Mouse (Mus musculus) thymus, postnatal 10 days (tissue): ENCODE results near the gene Mypn.

Source experiments
- DNase-seq, 2 experiments: peaks; one replicate each; pipeline ENCODE4 v3.0.0; 2021; ENCODE audit warnings: low spot score in 2 of 2

The Mypn gene

DNA sequence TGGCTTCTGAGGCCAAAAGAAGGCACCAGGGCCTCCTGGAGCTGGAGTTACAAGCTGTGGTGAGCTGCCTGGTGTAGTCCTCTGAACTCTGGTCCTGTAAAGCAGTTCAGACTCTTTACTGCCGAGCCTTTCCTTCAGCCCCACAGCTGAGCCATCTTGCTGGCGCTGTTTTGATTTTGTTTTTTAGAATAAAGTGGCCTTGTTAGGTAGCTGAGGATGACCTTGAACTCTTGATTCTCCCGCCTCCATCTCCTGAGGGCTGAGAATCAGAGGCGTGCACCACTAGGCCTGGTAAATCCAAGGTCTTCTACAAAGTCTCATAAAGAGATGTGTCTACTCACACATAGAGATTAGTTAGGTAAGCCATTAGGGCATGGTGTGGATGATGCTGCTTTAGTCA, 49.0 kb downstream of the Mypn start:
- no peak for DNase-seq

DNA sequence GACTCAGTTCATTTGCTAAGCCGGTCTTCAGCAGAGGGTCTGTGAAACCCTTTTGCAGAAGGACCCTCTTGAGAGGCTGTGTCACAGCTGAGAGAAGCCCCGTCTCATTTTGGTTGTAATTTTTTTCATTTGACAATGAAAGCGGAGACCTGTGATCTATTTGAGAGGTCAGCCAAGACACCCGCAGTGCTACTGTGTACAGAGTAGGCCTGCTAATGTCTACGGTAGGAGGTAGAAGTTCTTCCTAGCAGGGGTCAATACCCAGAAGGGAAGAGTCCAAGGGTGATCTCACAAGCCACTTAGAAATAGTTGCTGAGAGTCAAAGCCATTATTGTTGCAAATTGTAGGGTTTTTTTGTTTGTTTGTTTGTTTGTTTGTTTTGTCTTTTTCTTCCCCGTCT, 49.5 kb downstream of the Mypn start:
- no peak for DNase-seq

DNA sequence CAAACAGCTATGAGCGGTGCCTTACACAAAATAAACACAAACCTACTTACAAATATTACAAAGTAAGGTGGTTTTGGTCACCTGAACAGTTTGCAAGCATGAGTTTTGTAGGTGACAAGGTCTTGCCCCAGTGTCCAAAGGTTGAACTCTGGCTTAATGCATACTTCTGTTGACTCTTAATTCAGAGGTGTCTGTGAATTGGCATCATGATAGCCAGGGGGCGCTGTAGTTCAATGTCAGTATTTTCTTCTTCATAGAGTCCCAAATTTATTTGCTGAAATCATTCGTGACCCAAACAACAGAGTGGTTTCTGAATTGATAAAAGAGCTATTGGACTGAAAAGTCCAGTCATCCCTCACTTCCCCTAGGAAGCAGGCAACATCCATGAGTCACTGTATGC, 50.2 kb downstream of the Mypn start:
- DNase-seq, result peak; percentile 36 to 77

DNA sequence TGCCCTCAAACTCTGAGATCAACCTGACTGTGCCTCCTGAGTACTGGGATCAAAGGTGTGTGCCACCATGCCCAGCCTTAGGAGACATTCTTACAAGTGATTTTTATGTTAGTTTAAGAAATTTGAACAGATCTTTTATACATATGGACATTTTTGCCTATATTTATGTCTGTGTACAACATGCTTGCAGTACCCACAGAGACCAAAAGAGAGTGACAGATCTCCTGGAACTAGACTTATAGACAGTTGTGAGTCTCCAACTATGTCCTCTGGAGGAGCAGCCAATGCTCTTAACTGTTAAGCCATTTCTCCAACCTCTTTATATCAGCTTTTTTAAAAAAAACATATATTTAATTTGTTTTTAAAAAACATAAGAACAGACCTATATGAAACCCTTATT, 51.4 kb downstream of the Mypn start:
- DNase-seq, result no peak

DNA sequence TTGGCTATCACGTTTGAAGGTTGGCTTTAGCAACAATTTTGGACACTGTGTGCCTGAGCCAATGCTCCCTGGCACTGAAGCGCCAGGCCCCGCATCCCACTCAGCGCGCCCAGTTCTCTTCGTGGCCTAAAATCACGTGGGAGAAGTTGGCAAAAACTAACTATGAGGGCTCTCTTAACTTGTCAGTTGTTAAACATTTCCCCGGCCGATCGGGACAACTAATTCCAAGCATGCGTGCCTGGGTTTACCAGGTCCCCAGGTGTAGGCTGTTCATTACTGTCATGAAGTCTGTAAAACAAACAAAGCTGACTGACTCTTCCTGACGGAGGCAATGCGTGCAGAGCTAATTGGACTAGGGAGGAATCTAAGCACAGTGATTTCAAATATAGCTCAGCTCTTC, 61.1 kb downstream of the Mypn start:
- DNase-seq, result no peak

DNA sequence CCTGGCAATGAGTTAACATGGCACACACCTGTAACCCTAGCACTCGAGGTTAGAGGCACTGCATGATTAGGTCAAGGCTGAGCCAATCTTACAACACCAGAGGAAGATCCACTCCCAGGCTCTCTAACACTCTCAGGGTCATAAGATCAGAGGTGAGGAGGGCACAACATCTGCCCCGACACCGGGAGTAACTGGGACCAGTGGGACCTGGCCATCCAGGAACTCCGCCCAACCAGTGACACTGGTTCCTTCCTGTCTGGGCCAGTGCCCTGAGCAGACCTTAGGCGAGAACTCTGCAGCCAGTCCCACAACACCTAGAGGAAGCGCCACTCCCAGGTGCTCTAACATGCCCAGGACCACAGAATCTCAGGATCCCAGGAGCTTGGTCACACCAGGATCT, 67.3 kb downstream of the Mypn start:
- no peak for DNase-seq

DNA sequence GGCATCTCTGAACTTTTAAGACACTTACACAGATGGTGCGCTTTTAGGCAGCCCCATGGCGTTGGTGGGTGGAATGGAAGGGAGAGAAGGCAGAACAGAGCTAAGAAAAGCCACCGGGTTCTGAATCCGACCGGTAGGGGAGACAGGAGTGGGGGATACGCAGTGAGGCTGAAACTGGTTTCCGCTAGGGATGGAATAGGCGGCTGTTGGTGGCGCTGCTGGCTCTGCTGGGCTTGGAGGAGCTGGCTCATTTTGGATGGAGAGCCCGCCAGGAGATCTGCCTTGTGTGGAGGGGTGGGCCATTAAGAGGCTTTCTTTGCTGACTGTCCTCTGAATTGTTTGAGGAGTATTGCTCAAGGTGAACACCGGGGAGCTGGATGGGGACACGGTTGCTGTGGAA, 68.1 kb downstream of the Mypn start:
- no peak for DNase-seq

DNA sequence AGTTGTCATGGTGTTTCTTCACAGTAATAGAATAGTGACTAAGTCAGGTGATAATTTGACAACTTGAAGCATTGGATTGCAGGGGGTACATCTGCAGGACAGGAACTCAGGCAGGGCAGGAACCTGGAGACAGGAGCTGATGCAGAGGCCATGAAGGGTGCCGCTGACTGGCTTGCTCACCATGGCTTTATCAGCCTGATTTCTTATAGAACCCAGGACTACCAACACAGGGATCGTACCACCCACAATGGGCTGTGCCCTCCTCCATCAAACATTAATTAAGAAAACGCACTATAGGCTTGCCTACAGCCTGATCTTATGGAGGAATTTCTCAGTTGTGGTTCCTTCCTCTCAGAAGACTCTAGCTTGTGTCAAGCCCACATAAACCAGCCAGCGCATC, 70.4 kb downstream of the Mypn start:
- no peak for DNase-seq

DNA sequence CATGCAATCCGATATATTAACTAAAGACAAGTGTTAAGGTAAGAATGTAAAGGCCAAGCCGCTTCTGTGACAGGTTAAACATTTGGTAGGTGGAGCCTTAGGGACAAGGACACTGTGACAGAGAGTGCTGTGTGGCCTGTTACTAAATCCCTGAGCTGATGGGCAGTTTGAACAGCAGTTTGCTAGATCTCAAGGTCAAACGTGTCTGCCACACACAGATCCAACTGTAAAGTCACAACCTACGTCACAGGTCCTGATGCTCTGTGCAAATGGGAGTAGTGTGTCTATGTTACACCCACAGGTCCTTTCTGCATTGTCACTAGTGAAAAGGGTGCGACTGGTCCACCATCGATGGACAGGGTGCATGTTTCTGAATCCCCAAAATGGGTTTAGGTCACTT, 71.4 kb downstream of the Mypn start:
- no peak for DNase-seq

DNA sequence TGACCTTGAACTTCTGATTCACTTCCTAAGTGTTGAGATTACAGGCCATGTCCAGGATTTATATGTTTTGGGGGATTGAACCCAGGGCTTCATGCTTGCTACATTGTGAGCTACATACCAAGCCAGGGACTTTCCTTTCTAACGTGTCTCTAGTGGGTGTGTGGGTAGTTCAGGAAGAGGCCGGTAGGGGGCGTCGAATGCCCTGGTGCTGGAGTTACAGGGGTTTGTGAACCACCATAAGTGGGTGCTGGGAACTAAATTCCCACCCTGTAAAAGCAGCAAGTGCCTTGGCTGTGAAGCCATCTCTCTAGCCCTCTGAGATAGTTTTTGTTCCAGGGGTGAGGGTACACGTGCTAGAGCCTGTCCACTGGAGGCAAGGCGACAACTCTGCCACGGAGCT, 73.3 kb downstream of the Mypn start:
- no peak for DNase-seq

DNA sequence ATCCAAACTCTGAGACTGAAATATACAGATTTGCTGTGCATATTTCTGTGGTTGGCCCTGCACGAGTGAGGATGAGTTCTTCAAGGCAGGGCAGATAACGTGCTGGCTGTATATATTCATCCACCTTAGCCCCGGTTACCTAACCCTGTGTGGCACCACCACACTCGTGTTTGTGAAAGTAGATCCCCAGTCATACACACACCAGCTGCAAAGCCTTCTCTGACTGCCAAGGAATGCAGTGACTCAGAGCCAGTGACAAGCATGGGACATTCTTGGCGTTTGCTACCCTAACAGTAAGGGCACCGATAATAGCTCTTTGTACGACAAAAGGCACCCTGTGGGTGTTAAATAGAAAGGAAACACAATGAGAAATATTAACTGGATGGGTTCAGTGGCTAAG, 75.5 kb downstream of the Mypn start:
- DNase-seq, result no peak

DNA sequence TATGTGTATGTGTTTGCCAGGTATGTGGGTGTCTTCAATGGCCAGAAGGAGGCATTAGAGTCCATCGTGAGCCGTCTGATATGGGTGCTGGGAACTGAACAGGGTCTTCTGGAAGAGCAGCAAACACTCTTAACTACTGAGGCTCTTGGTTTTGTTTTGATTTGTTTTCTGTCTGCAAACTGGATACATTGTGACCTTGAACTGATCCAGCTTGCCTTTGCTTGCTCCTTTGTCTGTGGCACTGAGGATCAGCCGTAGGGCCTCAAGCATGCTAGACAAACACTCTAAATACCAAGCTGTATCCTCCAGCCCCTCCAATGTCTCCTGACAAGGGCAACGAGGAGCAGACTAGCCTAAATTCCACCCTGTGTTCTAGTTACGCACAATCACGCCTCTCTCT, 76.6 kb downstream of the Mypn start:
- DNase-seq, result no peak

DNA sequence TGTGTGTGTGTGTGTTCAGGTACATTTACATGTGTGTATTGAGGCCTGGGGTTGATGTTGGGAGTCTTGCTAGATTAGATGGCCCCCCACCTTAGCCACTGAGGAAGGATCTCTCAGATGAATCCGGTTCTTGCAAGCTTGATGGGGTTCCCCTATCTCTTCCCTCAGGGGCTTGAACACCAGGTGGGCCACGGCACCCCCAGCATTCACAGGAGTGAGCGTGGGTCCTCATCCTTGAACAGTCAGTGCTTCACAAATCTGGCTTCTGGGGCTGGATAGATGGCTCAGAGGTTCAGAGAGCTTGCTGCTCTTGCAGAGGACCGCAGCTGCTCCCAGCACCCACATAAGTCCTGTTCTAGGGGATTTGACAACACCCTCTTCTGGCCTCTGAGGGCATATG, 77.6 kb downstream of the Mypn start:
- no peak for DNase-seq

DNA sequence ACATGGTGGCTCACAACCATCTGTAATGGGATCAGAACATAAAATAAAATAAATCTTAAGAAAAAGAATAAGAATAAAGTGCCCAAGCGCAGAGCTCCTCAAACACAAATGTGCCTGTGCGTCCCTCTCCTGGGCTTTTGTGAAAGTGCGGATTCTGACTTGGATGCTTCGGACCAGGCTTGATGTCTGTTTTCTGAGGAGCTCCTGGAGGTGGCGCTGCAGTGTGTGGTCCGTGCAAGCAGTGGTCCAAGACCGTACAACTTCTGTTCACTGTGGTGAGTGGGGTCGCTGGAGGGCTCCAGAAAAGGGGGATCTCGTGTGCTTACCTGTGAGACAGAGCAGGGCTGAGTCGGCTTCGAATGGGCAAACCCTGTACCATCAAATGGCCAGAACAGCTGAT, 78.4 kb downstream of the Mypn start:
- no peak for DNase-seq

DNA sequence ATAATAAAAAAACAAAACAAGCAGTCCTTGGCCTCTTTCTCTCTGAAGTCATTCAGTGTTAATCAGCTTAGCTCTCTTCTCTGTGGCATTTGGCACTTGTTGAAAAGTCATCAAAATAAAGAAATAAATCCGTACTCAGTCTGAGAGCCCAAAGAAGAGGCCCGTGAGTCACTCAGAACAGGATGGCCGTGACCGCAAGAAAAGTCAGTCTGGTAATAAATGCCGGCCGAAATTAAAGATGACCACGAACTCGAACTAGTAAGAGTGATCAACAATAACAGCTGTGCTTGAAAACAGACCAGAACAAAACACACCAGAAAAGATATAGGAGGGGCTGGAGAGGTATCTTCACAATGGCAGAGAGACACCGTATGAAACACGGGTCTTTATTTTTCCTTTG, 79.7 kb downstream of the Mypn start:
- no peak for DNase-seq

DNA sequence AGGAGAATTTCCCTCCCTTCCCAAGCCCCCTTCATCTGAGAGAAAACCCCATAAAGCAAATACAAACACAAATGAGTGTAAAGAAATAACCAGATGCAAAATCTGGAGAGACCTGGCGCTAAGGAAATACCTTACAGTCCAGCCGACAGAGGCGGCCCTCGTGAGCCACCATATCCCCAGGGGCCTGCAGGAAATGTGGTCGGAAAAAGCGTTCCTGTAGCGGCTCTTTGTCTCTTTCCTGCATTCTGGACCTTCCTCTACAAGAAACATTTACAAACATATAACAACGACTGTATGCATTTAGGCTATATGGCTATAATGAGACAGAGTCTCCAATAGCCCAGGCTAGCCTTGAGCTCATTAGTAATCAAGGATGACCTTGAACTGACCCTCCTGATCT, 80.6 kb downstream of the Mypn start:
- DNase-seq, result no peak

DNA sequence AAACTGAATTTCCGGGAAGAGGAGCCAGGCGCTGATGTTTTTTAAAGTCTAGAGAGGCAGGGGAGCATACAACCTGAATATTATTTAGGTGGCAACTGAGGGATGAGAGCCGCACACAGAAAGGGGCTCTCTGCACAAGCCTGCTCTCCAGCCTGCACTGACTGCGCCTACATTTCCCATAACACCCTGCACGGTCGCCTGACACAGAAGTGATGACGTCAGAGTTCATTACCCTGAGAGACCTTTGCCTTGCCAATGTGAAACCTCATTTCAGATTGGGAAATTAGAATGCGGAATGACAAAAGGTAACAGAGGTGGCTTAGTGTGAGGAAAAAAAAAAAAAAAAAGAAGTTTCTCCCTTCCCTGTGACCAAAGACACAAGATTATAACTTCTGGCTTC, 81.2 kb downstream of the Mypn start:
- no peak for DNase-seq

DNA sequence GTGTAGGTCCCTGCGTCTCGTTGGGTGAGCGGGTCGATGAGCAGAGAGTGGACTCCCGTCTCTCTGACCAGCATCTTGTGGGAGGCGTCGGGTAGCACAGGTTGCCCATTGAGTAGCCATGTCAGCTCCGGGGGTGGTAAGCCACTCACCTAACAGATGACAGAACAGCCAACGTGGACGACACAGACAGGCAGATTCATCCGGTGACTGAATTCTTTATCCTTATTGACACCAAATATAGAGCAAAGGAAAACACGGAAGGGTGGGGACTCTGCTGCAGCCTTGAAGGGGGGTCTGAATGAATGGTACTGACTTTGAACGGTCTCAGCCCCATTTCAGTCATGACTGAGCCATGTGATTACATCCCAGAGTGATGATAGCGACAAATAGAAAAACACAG, 81.8 kb downstream of the Mypn start:
- no peak for DNase-seq

DNA sequence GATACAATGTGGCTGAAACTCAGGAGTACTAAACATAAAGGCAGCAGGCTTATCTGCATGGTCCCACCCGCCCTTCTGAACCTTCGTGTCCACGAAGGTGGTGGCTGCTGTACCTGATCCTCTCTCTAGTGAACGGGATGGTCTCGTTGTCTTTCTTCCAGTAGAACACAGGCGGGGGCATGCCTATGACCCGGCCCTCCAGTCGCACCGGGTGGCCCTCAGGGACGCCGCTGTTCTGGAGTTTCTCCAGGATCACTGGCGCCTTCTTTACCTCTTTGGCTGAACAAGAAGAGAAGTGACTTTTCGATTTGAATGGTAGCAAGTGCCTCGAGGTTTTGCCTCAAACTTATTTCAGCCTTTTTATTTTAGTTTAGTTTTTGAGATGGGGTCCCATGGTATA, 83.8 kb downstream of the Mypn start:
- no peak for DNase-seq

DNA sequence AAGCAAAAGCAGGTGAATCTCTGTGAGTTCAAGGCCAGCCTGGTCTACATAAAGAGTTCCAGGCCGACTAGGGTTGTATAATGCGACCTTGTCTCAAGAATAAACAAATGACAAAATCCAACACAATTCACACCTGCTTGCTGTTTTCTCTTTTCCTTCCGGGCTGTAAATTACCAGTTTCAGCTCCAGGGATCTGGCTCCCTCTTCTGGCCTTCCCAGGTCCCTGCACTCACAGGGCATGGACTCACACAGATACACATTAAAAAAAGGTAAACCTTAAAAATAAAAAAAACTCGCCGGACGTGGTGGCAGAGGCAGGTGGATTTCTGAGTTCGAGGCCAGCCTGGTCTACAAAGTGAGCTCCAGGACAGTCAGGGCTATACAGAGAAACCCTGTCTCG, 86.2 kb downstream of the Mypn start:
- no peak for DNase-seq

DNA sequence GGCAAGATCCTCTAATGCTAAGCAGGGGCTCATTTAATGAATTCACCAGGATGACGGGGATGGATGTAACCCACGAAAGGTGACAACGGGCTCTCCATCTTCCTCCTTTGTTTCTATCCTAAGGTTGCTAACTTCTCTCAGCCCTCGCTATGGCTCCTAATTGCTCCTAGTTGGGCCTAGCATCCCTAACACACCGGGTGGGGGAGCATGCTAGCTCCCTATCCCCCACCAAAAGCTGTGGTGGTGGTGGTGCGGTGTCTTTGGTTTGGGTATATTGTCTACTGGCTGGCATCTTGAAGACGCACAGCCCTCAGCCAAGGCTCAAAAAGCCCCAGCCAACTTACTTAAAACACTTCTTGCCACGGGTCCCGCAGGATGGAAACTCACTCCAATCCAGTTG, 87.4 kb downstream of the Mypn start:
- no peak for DNase-seq

DNA sequence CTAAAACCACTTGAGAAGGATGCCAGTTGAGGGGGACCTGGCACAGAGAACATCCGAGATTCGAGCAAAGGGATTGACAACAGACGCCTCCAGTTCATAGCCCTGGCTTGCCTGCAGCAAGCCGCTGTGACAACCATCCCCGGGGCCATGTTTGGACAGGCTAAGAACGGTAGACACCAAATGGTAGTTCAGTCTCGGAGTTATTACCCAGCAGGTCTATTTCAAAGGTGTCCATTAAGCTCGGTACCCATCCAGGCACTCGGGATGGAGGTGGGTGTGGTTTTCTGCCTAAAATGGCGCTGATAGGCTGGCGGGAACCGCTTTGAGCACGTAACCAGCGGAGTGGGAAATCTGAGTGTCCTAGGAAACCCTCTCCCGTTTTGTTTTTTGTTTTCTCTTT, 87.9 kb downstream of the Mypn start:
- no peak for DNase-seq

DNA sequence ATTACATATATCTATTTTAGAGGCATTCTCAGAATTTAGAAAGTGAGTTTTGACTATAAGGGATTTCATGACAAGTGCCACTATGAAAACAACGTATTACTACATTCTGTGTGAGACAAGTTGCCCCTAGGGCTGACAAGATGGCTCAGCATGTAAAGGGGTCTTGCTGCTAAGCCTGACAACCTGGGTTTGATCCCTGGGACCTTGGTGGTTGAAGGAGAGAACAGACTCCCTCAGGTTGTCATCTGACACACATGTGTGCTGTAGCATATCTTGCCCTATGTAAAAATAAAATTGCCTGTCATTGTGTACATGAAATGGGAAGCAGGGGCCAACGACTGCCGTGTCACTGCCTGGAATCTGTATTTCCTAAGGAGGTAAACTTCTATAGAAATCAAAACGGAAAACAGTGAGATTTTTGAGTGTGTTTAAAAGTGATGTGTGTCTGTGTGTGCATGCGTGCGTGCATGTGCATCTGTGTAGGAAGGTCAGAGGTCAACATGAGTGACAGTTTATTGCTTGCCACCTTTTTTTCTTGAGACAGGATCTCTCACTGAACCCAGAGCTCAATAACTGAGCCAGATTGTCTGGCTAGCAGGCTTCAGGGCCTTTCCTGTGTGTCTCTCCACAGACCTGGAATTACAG, 89.9 kb downstream of the Mypn start:
- DNase-seq, result no peak

DNA sequence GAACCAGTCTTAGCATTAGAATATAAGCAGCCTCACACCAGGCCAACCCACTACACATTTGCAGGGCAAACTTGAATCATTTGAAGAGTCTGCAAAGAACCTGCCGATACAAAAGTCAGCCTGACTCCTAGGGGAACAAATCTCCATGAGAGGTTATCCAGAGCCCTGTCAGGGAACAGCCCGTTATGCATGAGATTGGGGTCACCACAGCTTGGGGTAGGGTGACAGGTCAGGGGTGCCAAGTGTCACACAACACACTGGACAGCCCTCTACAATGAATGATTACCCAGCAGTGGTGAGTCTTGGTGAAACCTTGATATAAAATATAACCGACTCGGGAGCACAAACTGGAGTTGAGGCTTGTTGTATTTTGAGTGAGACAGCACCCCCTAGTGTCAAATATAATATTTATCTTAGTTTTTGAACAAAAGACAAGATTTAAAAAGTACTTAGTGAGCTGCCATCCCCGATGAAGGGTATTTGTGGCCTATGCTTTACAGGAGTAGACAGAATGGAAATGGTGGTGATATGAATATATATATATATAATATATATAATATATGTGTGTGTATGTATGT, 90.6 kb downstream of the Mypn start:
- peak in 1 of 2 experiments; percentile 38 for DNase-seq
